Mouse (Mus musculus) forebrain, embryonic 12.5 days (tissue): ENCODE results near the gene Def8. TPM values are rescaled to one million over a fixed set of nuclear protein-coding genes. Genes with fewer than 3 reads are reported as not detected.

Source experiments
- ATAC-seq: fragments of 200-750 bp; cut with Nextera tagmentation; 2 replicates; pipeline ENCODE4 v1.8.0; 2017; ENCODE audit warnings: moderate TSS enrichment; ENCODE audit not compliant: low FRiP score
- H3K27ac ChIP-seq: fragments of 300-500 bp; sonication (generic); 2 replicates; pipeline ENCODE4 v1.5.1; 2016; ENCODE audit warnings: mild to moderate bottlenecking
- H3K27me3 ChIP-seq: fragments of 300-500 bp; sonication (generic); 2 replicates; pipeline ENCODE4 v1.6.1; 2016; ENCODE audit warnings: mild to moderate bottlenecking
- H3K36me3 ChIP-seq: fragments of 300-500 bp; sonication (generic); replicated peaks from 2 replicates; pipeline ENCODE4 v1.6.1; 2016; ENCODE audit warnings: mild to moderate bottlenecking
- H3K4me1 ChIP-seq: fragments of 300-500 bp; sonication (generic); 2 replicates; pipeline ENCODE4 v1.6.1; 2016
- H3K4me2 ChIP-seq: fragments of 300-500 bp; sonication (generic); 2 replicates; pipeline ENCODE4 v1.6.1; 2016; ENCODE audit warnings: mild to moderate bottlenecking, moderate library complexity
- H3K4me3 ChIP-seq: fragments of 300-500 bp; sonication (generic); replicated peaks from 2 replicates; pipeline ENCODE4 v1.5.1; 2016; ENCODE audit warnings: mild to moderate bottlenecking
- H3K9ac ChIP-seq: fragments of 300-500 bp; sonication (generic); 2 replicates; pipeline ENCODE4 v1.6.1; 2016; ENCODE audit warnings: mild to moderate bottlenecking
- H3K9me3 ChIP-seq: fragments of 300-500 bp; sonication (generic); 2 replicates; pipeline ENCODE4 v1.6.1; 2016
- WGBS: fragments of 180-500 bp; shearing (Covaris S2); methylation state at CpG from one replicate; pipeline ENCODE4 v1.1.7; 2016; 5-methylcytosine and 5-hydroxymethylcytosine counted together
- polyA plus RNA-seq: library from polyadenylated mRNA; unstranded; fragments of >200 nt; fragmentation: Nextera tagmentation; extraction: Ambion mirVana; gene quantifications from 2 replicates; pipeline ENCODE4 v1.2.1, GENCODE M21; 2016

Gene Def8
- polyA plus RNA-seq, 1 experiment from 2014 or later, result 42.9 TPM

DNA sequence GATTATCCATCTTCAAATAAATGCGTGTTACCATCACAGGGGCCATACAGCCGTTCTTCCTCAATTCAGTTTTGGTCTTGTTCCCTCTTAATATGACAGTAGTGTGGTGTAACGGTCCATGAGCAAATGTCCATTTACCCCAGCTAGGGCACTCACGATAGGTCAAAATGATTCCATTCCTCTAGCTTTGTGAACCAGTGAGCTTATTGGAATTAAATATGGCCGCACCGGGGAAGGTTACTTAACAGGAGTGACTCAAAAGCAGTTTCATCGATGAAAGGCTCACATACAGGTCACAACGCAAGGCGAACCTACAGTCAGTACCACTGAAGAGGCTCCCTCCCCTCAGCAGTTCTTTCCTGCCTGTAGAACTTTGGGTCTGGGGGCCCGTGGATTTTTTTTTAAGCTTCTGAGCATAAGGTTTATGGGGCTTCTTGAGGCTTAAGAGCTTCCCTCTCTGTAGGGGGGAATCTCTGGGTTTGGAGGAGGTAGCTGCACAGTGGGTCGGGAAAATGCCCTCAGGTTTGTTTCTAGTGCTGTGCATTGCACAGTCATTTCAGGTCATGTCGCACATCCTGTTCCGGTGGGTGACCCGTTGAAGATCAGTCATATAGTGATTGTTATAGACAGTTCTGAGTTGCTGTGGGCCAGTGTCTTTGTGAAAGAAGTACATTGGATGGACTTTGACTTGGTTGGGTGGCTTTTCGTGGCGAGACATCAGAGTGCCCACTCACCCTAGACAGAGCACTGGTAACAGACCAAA, 55.3 kb downstream of the Def8 start:
- Histone ChIP-seq H3K27me3 (no peaks in the 10 kb centered on the region), H3K36me3 (peaks cover 31% of the 10 kb centered on the region), H3K9ac (peak overlapping the region; percentile 84), H3K4me1 (peaks cover 23% of the 10 kb centered on the region), H3K9me3 (no peaks in the 10 kb centered on the region), H3K4me2 (peak overlapping the region; percentile 85), H3K4me3 (peak overlapping the region; percentile 66), H3K27ac (peak overlapping the region; percentile 91)
- WGBS, result 37% methylated on average over 16 of the region's 16 CpGs
- ATAC-seq, result peak; percentile 21

DNA sequence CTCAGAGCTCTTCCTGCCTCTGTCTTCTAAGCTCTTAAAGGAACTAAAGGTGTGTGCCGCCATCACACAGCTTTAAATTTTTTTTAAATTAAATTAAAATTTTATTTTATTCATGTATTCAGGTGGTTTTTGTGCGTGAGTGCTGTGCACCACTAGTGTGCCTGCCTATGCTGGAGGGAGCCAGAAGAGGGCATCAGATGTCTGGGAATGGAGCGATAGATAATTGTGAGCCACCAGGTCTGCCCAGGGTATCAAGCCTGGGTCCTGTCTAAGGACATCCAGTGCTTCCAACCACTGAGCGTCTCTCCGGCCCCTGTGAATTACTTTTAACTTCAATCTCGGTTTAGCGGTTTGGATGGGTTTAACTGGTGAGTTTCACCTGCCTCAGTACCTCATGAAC, 59.3 kb downstream of the Def8 start:
- Histone ChIP-seq H3K9me3 (no peaks in the 10 kb centered on the region), H3K4me2 (no peak overlapping the region), H3K27me3 (no peaks in the 10 kb centered on the region), H3K27ac (no peak overlapping the region), H3K4me1 (peaks cover 16% of the 10 kb centered on the region), H3K36me3 (peaks cover 68% of the 10 kb centered on the region), H3K9ac (no peak overlapping the region), H3K4me3 (no peak overlapping the region)
- no peak for ATAC-seq
- WGBS, result 83% methylated on average over 7 of the region's 7 CpGs

DNA sequence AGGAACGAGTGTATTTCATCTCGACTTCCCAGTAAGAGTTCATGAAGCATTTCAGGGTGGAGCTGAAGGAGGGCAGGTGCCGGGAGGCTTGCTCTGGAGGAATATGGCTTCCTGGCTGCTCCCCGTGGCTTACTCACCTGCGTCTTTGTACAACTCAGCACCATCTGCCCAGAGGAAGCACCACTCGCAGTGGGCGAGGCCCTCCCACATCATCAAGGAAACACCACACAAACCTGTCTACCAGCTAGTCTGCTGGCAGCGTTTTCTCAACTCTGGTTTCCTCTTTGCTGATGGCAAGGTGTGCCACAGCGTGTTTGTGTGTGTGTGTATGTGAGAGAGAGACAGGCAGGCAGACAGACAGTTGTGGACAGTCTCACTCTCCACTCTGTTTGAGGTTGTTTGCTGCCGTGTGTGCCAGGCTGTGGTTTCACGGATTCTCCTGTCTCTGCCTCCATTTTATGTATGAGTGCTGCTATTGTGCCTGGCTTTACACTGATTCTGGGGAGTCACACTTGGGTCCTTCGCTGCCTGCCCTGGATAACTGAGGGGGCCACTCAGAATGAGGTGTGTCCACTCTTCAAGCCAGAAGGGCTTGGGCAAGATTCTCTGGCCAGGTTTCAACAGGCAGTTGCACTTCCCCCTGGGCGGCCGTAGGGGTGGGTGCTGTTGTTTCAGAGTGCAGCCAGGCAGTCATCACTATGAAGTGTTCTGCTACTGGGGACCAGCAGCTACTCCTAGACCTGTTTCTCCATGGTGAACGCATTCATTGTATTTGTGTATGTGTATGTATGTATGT, 68.2 kb downstream of the Def8 start:
- Histone ChIP-seq H3K4me1 (no peaks in the 10 kb centered on the region), H3K27me3 (no peaks in the 10 kb centered on the region), H3K36me3 (peaks cover 97% of the 10 kb centered on the region), H3K4me2 (no peak overlapping the region), H3K27ac (no peak overlapping the region), H3K4me3 (no peak overlapping the region), H3K9ac (0 out of 2 replicates have a peak overlapping the region, but pooled peaks have one; percentile 7), H3K9me3 (no peaks in the 10 kb centered on the region)
- WGBS, result 92% methylated on average over 15 of the region's 15 CpGs
- ATAC-seq, result no peak

DNA sequence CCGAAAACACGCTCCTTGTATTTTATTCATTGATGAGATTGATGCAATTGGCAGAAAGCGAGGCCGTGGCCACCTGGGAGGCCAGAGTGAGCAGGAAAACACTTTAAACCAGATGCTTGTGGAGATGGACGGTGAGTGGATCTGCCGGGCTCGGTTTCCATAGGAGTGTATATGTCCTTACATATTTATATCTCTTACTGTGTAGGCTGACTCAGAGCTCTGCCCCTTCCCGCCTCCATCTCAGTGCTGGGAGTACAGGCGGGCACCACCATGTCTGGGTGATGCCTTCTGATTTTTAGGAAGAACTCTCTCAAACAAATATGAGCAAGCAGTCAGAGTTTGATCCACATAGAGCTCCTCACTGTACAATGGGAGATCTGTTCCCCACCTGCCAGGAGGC, 69.6 kb downstream of the Def8 start:
- H3K4me3 ChIP-seq, result no peak overlapping the region
- H3K4me1 ChIP-seq, result no peaks in the 10 kb centered on the region
- ATAC-seq, result no peak
- no peak overlapping the region for H3K4me2 ChIP-seq
- no peaks in the 10 kb centered on the region for H3K9me3 ChIP-seq
- no peak overlapping the region for H3K9ac ChIP-seq
- 95% methylated on average over 9 of the region's 9 CpGs for WGBS
- H3K27me3 ChIP-seq, result no peaks in the 10 kb centered on the region
- no peak overlapping the region for H3K27ac ChIP-seq
- peaks cover 96% of the 10 kb centered on the region for H3K36me3 ChIP-seq

DNA sequence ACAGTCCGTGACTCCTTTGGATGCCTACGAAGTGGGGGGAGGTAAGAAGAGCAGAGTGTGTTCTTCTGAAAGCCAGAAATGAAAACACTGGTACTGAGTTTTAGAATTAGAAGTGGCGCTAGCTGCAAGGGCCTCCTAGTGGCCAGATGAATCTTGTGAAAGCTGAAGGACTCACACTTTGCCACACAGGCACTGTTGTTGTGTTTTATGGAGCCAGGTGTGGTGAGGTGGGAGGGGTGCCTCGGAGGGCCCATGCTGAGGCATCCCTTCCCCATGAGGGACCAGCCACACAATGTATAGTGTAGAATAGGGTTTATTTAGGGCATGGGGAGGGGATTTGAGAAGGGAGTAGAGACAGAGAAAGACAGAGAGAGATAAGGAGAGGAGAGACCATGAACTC, 74.4 kb downstream of the Def8 start:
- WGBS, result 83% methylated on average over 4 of the region's 4 CpGs
- no peaks in the 10 kb centered on the region for H3K27me3 ChIP-seq
- H3K4me1 ChIP-seq, result no peaks in the 10 kb centered on the region
- no peak overlapping the region for H3K4me2 ChIP-seq
- no peak overlapping the region for H3K27ac ChIP-seq
- H3K9me3 ChIP-seq, result no peaks in the 10 kb centered on the region
- no peak overlapping the region for H3K4me3 ChIP-seq
- peaks cover 95% of the 10 kb centered on the region for H3K36me3 ChIP-seq
- no peak overlapping the region for H3K9ac ChIP-seq
- ATAC-seq, result no peak

DNA sequence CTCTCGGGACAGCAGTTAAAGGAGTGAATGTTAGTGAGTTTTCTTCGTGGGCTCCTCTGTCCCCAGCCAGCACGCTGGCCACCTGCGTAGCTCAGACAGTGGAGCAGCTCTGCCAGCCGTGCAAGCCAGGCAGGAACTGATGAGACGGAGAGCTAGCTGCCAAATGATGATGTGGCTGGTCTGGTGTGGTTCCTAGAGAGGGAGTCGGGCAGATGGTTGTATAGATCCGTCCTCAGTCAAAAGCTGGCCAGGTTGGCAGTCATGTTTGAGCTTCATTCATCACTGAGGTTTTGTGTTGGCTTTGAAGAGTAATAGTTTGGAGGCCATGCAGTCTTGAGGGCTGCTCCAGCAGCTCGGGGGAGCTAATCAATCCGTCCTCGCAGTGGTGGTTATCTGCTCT, 75.6 kb downstream of the Def8 start:
- no peak for ATAC-seq
- no peaks in the 10 kb centered on the region for H3K27me3 ChIP-seq
- no peaks in the 10 kb centered on the region for H3K9me3 ChIP-seq
- H3K27ac ChIP-seq, result no peak overlapping the region
- peaks cover 95% of the 10 kb centered on the region for H3K36me3 ChIP-seq
- no peak overlapping the region for H3K4me2 ChIP-seq
- 92% methylated on average over 11 of the region's 11 CpGs for WGBS
- H3K9ac ChIP-seq, result no peak overlapping the region
- no peaks in the 10 kb centered on the region for H3K4me1 ChIP-seq
- no peak overlapping the region for H3K4me3 ChIP-seq

DNA sequence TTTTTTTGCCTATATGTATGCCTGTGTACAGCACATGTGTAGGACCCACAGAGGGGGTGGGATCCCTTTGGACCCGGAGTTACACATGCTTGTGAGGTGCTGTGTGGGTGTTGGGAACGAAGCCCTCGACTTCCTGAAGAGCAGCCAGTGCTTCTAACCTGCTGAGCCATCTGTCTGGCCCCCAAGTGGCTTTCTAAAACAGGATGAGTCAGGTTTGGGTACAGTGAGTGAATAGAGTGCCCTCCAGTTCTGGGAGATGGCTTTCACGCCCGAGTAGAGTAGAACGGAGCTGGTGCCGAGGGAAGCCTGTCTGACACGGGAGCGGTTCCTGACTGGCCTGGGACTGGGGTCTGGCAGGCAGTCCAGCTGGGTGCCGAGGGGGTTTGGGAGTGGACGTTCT, 76.2 kb downstream of the Def8 start:
- no peak overlapping the region for H3K4me2 ChIP-seq
- H3K36me3 ChIP-seq, result peaks cover 95% of the 10 kb centered on the region
- no peaks in the 10 kb centered on the region for H3K4me1 ChIP-seq
- no peak overlapping the region for H3K4me3 ChIP-seq
- no peaks in the 10 kb centered on the region for H3K9me3 ChIP-seq
- no peak for ATAC-seq
- no peak overlapping the region for H3K27ac ChIP-seq
- no peak overlapping the region for H3K9ac ChIP-seq
- 96% methylated on average over 11 of the region's 11 CpGs for WGBS
- no peaks in the 10 kb centered on the region for H3K27me3 ChIP-seq

DNA sequence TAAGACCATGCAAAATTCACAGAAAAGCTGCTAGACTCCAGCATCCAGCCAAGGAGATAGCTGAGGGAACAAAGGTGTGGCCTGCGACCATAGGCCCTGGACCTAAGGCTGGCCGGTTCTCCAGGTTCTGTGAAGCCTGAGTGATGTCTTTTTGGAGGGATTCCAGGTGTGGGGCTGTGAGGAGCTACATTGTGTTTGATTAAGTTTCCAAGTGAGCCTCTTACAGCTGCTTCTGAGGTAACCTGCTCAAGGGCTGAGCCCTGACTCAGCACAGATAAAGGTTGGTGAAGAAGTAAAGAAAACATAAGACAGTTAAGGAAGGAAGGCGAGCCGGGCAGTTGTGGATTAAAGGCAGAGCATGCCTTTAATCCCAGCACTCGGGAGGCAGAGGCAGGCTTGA, 78.9 kb downstream of the Def8 start:
- H3K36me3 ChIP-seq, result peaks cover 93% of the 10 kb centered on the region
- no peak overlapping the region for H3K4me3 ChIP-seq
- H3K27ac ChIP-seq, result no peak overlapping the region
- no peak overlapping the region for H3K4me2 ChIP-seq
- H3K9me3 ChIP-seq, result no peaks in the 10 kb centered on the region
- 92% methylated on average over 5 of the region's 5 CpGs for WGBS
- no peaks in the 10 kb centered on the region for H3K27me3 ChIP-seq
- ATAC-seq, result no peak
- H3K9ac ChIP-seq, result no peak overlapping the region
- no peaks in the 10 kb centered on the region for H3K4me1 ChIP-seq

DNA sequence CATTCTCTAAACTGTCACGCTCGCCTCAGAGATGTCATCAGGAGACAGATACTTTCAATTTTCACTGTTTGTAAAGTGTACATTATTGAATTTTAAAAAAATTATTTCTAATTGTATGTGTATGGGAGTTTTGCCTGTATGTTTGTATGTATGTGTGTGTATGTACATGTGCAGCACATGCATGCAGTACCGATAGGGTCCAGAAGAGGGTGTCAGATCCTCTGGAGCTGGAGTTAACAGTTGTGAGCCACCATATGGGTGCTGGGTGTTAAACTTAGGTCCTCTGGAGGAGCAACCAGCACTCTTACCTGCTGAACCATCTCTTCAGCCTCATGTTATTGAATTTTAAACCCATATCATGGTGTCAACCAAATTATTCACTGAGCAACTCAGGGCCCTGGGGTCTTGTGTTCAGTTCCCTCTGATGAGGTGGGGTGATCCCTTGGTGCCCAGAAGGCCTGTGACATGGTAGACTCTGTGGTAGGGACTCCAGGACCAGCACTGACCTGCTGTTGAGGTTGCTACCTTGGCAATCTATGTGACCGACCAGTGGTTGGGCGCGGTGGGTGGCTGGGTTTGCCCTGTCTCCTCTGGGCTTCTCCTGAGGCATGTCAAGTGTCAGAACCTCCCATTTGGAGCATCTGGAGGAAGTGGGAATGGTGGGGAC, 80.6 kb downstream of the Def8 start:
- H3K4me3 ChIP-seq, result no peak overlapping the region
- 98% methylated on average over 6 of the region's 6 CpGs for WGBS
- H3K27me3 ChIP-seq, result no peaks in the 10 kb centered on the region
- H3K9ac ChIP-seq, result no peak overlapping the region
- no peaks in the 10 kb centered on the region for H3K9me3 ChIP-seq
- no peak for ATAC-seq
- H3K4me1 ChIP-seq, result no peaks in the 10 kb centered on the region
- H3K27ac ChIP-seq, result no peak overlapping the region
- H3K4me2 ChIP-seq, result no peak overlapping the region
- H3K36me3 ChIP-seq, result peaks cover 97% of the 10 kb centered on the region

DNA sequence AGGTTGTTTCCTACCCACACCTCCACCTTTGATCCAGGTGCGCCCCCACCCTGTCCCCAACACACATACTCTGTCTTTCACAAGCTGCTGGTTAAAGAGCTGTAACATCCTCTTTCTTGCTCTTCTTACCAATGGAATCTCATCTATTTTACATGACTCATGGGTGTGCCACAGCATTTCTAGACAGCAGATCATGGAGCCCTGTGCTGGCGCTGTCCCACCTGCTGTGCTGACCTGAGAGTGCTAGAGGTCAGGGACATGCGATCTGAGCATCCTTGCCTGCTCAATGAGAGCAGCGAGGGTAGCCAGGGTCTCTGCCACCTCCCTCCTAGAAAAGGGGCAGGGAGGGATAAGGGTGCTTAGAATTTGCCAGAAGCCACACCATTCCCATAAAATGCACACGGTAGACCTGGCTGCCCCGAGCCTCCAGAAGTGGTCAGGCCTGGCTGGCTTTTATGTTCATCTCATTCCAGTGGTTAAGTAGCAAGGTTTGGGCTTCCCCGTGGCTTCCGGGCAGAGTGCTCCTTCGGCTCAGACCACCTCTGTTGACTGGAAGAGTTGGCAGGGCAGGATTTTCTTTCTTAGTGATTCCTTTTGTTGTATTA, 81.4 kb downstream of the Def8 start:
- H3K9me3 ChIP-seq, result no peaks in the 10 kb centered on the region
- 94% methylated on average over 9 of the region's 9 CpGs for WGBS
- H3K27me3 ChIP-seq, result no peaks in the 10 kb centered on the region
- H3K4me2 ChIP-seq, result no peak overlapping the region
- no peaks in the 10 kb centered on the region for H3K4me1 ChIP-seq
- peaks cover 97% of the 10 kb centered on the region for H3K36me3 ChIP-seq
- no peak overlapping the region for H3K9ac ChIP-seq
- no peak overlapping the region for H3K4me3 ChIP-seq
- H3K27ac ChIP-seq, result no peak overlapping the region
- ATAC-seq, result no peak

DNA sequence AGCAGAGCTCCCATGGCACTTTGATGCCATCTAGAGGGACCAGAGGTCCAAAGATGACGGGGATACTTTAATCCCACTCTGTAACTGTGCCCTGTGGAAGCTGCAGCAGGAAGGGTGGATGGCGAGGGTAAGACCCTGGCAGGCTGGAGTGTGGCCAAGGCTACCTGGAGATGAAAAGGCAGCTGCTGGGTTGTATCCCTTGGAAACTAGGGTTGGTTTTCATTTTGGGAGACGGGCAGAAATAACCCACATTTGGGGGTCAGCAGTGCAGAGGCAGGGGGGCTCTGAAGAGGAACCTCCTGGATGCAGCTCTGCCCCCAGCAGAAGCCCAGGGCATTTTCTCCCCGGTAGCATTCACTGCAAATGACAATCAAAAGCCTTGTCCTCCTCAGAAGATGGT, 81.9 kb downstream of the Def8 start:
- no peak for ATAC-seq
- WGBS, result 87% methylated on average over 4 of the region's 4 CpGs
- no peaks in the 10 kb centered on the region for H3K9me3 ChIP-seq
- no peak overlapping the region for H3K27ac ChIP-seq
- no peak overlapping the region for H3K4me3 ChIP-seq
- peaks cover 96% of the 10 kb centered on the region for H3K36me3 ChIP-seq
- no peaks in the 10 kb centered on the region for H3K4me1 ChIP-seq
- no peak overlapping the region for H3K9ac ChIP-seq
- no peaks in the 10 kb centered on the region for H3K27me3 ChIP-seq
- no peak overlapping the region for H3K4me2 ChIP-seq

DNA sequence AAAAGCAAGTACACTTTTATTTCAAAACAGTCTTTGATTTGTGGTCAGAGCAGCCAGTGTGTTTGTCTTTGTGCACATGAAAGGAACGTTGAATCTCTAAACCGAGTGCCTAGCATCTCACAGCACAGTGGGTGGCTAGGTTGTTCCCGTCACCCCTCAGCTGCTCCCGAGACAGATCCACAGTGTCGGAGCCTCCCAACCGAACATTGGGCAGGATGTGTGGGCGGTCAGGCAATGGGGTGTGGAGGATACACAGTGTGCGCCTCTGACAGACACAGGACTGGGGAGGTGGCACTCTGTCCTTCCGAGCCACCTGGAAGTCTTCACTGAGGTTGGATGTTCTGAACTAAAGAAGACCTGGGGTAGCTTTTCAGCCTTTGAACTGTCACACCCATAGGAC, 82.4 kb downstream of the Def8 start:
- ATAC-seq, result no peak
- no peaks in the 10 kb centered on the region for H3K4me1 ChIP-seq
- H3K27ac ChIP-seq, result no peak overlapping the region
- peaks cover 92% of the 10 kb centered on the region for H3K36me3 ChIP-seq
- no peaks in the 10 kb centered on the region for H3K27me3 ChIP-seq
- no peak overlapping the region for H3K9ac ChIP-seq
- H3K4me3 ChIP-seq, result no peak overlapping the region
- no peaks in the 10 kb centered on the region for H3K9me3 ChIP-seq
- no peak overlapping the region for H3K4me2 ChIP-seq
- WGBS, result 91% methylated on average over 9 of the region's 9 CpGs
